ENCODE assay signal across 13 mouse cellular contexts in genomic region chr17:15077536-15077935, GRCm38 (mm10). TPM values are rescaled to one million over a fixed set of nuclear protein-coding genes. Genes with fewer than 3 reads are reported as not detected.
DNase-seq lines count a peak whose midpoint lies in the region; ATAC-seq and TF ChIP-seq lines count a peak whose summit lies in the region.
"Had no signal": no experiment of that assay in that cellular context is flagged by ENCODE, and none has a peak within 500 bp of the region (broad histone marks: within the 10 kb centered on the region; RNA-seq: fewer than 3 reads in every experiment).

No protein-coding gene starts in this region.

- no peak overlapping the region for H3K4me3 ChIP-seq in forebrain, embryonic 14.5 days (ENCODE audit: low read depth, low read length)
- H3K4me3 ChIP-seq in forebrain, embryonic 11.5 days (ENCODE audit: low read depth, low read length): no peak overlapping the region
- H3K4me3 ChIP-seq in liver, embryonic 13.5 days (replicated peaks): no peak overlapping the region
- H3K4me3 ChIP-seq in thymus, adult 2 months (ENCODE audit: control insufficient read depth, insufficient read depth, low read length): no peak overlapping the region
- H3K4me3 ChIP-seq: midbrain, embryonic 15.5 days had no signal

- H3K9ac ChIP-seq in forebrain, embryonic 14.5 days (ENCODE audit: low read length): no peak overlapping the region
- H3K9ac ChIP-seq in forebrain, embryonic 11.5 days (ENCODE audit: low read length): no peak overlapping the region
- no peak overlapping the region for H3K9ac ChIP-seq in liver, embryonic 13.5 days
- H3K9ac ChIP-seq: hindbrain, embryonic 14.5 days; midbrain, embryonic 15.5 days had no signal

- H3K27me3 ChIP-seq in forebrain, embryonic 14.5 days (replicated peaks; ENCODE audit: control insufficient read depth, insufficient read depth, low read length): no peaks in the 10 kb centered on the region
- no peaks in the 10 kb centered on the region for H3K27me3 ChIP-seq in forebrain, embryonic 11.5 days (ENCODE audit: control insufficient read depth, insufficient read depth, low read length)
- peaks cover 3% of the 10 kb centered on the region; the same call in 1 of the 2 replicates for H3K27me3 ChIP-seq in liver, embryonic 13.5 days
- no peaks in the 10 kb centered on the region for H3K27me3 ChIP-seq in thymus, adult 2 months (ENCODE audit: control insufficient read depth, insufficient read depth, low read length)
- H3K27me3 ChIP-seq: midbrain, embryonic 15.5 days had no signal

- no peaks in the 10 kb centered on the region for H3K9me3 ChIP-seq in forebrain, embryonic 14.5 days (replicated peaks; ENCODE audit: control insufficient read depth, low read length)
- no peaks in the 10 kb centered on the region for H3K9me3 ChIP-seq in forebrain, embryonic 11.5 days (ENCODE audit: control insufficient read depth, low read length)
- no peaks in the 10 kb centered on the region for H3K9me3 ChIP-seq in liver, embryonic 13.5 days (replicated peaks)
- H3K9me3 ChIP-seq: midbrain, embryonic 15.5 days had no signal

- no peak for TF ChIP-seq POLR2A in thymus, adult 2 months (IDR thresholded peaks at IDR 0.05; ENCODE audit: control insufficient read depth, extremely low read depth, insufficient read depth, low read length, poor library complexity)

- no peaks in the 10 kb centered on the region for H3K36me3 ChIP-seq in forebrain, embryonic 14.5 days (ENCODE audit: control insufficient read depth, insufficient read depth, low read length)
- H3K36me3 ChIP-seq in forebrain, embryonic 11.5 days (ENCODE audit: control insufficient read depth, insufficient read depth, low read length): no peaks in the 10 kb centered on the region
- H3K36me3 ChIP-seq in liver, embryonic 13.5 days: no peaks in the 10 kb centered on the region
- H3K36me3 ChIP-seq in thymus, adult 2 months (ENCODE audit: control insufficient read depth, insufficient read depth, low read length): no peaks in the 10 kb centered on the region
- H3K36me3 ChIP-seq: midbrain, embryonic 15.5 days had no signal

- intact Hi-C loops in gastrocnemius, postnatal 14 days (cut with DNase I; ENCODE audit: low total_unique reads): no loop called here
- intact Hi-C loops in heart, postnatal 25 days (cut with DNase I): no loop called here

- DNase-seq in forebrain, embryonic 14.5 days (ENCODE audit: low spot score): peak; percentile 20
- DNase-seq in forebrain, embryonic 11.5 days (ENCODE audit: low spot score): no peak
- peak; percentile 35 for DNase-seq in ovary, postnatal 36 days (ENCODE audit: low spot score)
- no peak for DNase-seq in ovary, postnatal 10 days (ENCODE audit: low spot score)
- DNase-seq in liver, embryonic 13.5 days: no peak
- no peak for DNase-seq in gastrocnemius, postnatal 14 days
- DNase-seq in thymus, adult 2 months: no peak
- DNase-seq in heart, postnatal 25 days (ENCODE audit: low spot score): no peak
- DNase-seq: cerebellum, adult 9-11 months; thymus, postnatal 14 days had no signal

- no peaks in the 10 kb centered on the region for H3K4me1 ChIP-seq in forebrain, embryonic 14.5 days (ENCODE audit: control insufficient read depth, insufficient read depth, low read length)
- 0 out of 2 replicates have a peak, but pooled peaks cover 2% of the 10 kb centered on the region for H3K4me1 ChIP-seq in forebrain, embryonic 11.5 days (replicated peaks; ENCODE audit: control insufficient read depth, insufficient read depth, low read length)
- H3K4me1 ChIP-seq in liver, embryonic 13.5 days (replicated peaks): peaks cover 25% of the 10 kb centered on the region
- no peaks in the 10 kb centered on the region for H3K4me1 ChIP-seq in thymus, adult 2 months (replicated peaks; ENCODE audit: control insufficient read depth, insufficient read depth, low read length)
- H3K4me1 ChIP-seq: midbrain, embryonic 15.5 days had no signal

- no peak for ATAC-seq in forebrain, embryonic 14.5 days
- no peak for ATAC-seq in forebrain, embryonic 11.5 days (replicated peaks; ENCODE audit: low FRiP score)
- ATAC-seq in liver, embryonic 13.5 days (ENCODE audit: low read depth): peak; percentile 72
- ATAC-seq: midbrain, embryonic 15.5 days had no signal

- no peak overlapping the region for H3K4me2 ChIP-seq in forebrain, embryonic 14.5 days (ENCODE audit: low read length)
- no peak overlapping the region for H3K4me2 ChIP-seq in forebrain, embryonic 11.5 days (ENCODE audit: low read depth, low read length, severe bottlenecking)
- no peak overlapping the region for H3K4me2 ChIP-seq in liver, embryonic 13.5 days
- H3K4me2 ChIP-seq: hindbrain, embryonic 14.5 days; midbrain, embryonic 15.5 days had no signal

- H3K27ac ChIP-seq in forebrain, embryonic 14.5 days (ENCODE audit: low read depth, low read length): no peak overlapping the region
- no peak overlapping the region for H3K27ac ChIP-seq in forebrain, embryonic 11.5 days (ENCODE audit: low read depth, low read length)
- H3K27ac ChIP-seq in liver, embryonic 13.5 days: no peak overlapping the region
- H3K27ac ChIP-seq in thymus, adult 2 months (ENCODE audit: control insufficient read depth, insufficient read depth, low read length): no peak overlapping the region
- H3K27ac ChIP-seq: hindbrain, embryonic 14.5 days; midbrain, embryonic 15.5 days had no signal

- TF ChIP-seq CTCF in thymus, adult 2 months (IDR thresholded peaks at IDR 0.05; ENCODE audit: borderline replicate concordance, control insufficient read depth, extremely low read depth, insufficient read depth, low read length, poor library complexity): no peak

- WGBS in forebrain, embryonic 14.5 days: 58% methylated on average over 2 of the region's 2 CpGs
- 65% methylated on average over 2 of the region's 2 CpGs for WGBS in forebrain, embryonic 11.5 days
- 13% methylated on average over 2 of the region's 2 CpGs for WGBS in liver, embryonic 13.5 days (ENCODE audit: insufficient replicate concordance)
- WGBS in thymus, adult 2 months: 84% methylated on average over 2 of the region's 2 CpGs

RNA-seq across cellular contexts. Expression of gene Gm3448, which starts 36.2 kb away (rescaled TPM):
- 2.8 and 4.2 TPM in 2 replicates for polyA plus RNA-seq in forebrain, embryonic 14.5 days (2014; fragmentation: Nextera tagmentation; extraction: Ambion mirVana)
- polyA plus RNA-seq in forebrain, embryonic 11.5 days (2014; fragmentation: Nextera tagmentation; extraction: Ambion mirVana): 4.2 and 4.6 TPM in 2 replicates
- polyA plus RNA-seq in liver, embryonic 13.5 days (2015; fragmentation: Nextera tagmentation; extraction: Ambion mirVana): 3.9 and 4.9 TPM in 2 replicates
- under 1 TPM; 0.93 to 0.96 TPM for total RNA-seq in gastrocnemius, postnatal 14 days (2021)
- polyA plus RNA-seq in thymus, adult 2 months (2012; rRNA removed): 0.92 and 0.99 TPM in 2 replicates
- 1 to 10 TPM in 1 of 2 experiments, under 1 TPM in 1; 0.96 to 1.3 TPM for total RNA-seq in heart, postnatal 25 days (2021)

RNA-seq across cellular contexts. Expression of gene Tcte3, which starts 36.2 kb away (rescaled TPM):
- 0.65 TPM in 1 of 2 replicates, not detected in the other for polyA plus RNA-seq in forebrain, embryonic 14.5 days (2014; fragmentation: Nextera tagmentation; extraction: Ambion mirVana)
- polyA plus RNA-seq in forebrain, embryonic 11.5 days (2014; fragmentation: Nextera tagmentation; extraction: Ambion mirVana): not detected in 2 replicates
- polyA plus RNA-seq in liver, embryonic 13.5 days (2015; fragmentation: Nextera tagmentation; extraction: Ambion mirVana): 2.1 and 3.1 TPM in 2 replicates
- total RNA-seq in gastrocnemius, postnatal 14 days (2021): under 1 TPM in 1 of 2 experiments, not detected in 1; 0.51 TPM
- not detected in 2 replicates for polyA plus RNA-seq in thymus, adult 2 months (2012; rRNA removed)
- total RNA-seq in heart, postnatal 25 days (2021): not detected
- total RNA-seq: neutrophil, adult 5-6 weeks had no signal
- polyA plus RNA-seq: hindbrain, embryonic 14.5 days had no signal

RNA-seq across cellular contexts. Expression of gene Ermard, which starts 36.5 kb away (rescaled TPM):
- 54.7 and 67.5 TPM in 2 replicates for polyA plus RNA-seq in forebrain, embryonic 14.5 days (2014; fragmentation: Nextera tagmentation; extraction: Ambion mirVana)
- polyA plus RNA-seq in forebrain, embryonic 11.5 days (2014; fragmentation: Nextera tagmentation; extraction: Ambion mirVana): 98.2 and 107 TPM in 2 replicates
- polyA plus RNA-seq in liver, embryonic 13.5 days (2015; fragmentation: Nextera tagmentation; extraction: Ambion mirVana): 28.6 and 31.5 TPM in 2 replicates
- total RNA-seq in gastrocnemius, postnatal 14 days (2021): 10 to 100 TPM; 19.0 to 25.1 TPM
- 62.0 and 69.0 TPM in 2 replicates for polyA plus RNA-seq in thymus, adult 2 months (2012; rRNA removed)
- 10 to 100 TPM; 20.9 to 21.2 TPM for total RNA-seq in heart, postnatal 25 days (2021)

Comparison
In these comparisons a context has a peak if more than half of its experiments do, and no peak if none do; other contexts are left out.
1. DNase-seq: peak in forebrain, embryonic 14.5 days (single experiment) and ovary, postnatal 36 days (single experiment); none in forebrain, embryonic 11.5 days (single experiment), ovary, postnatal 10 days (single experiment), liver, embryonic 13.5 days (single experiment), gastrocnemius, postnatal 14 days (single experiment), thymus, adult 2 months (single experiment) and heart, postnatal 25 days (single experiment).